Mouse (Mus musculus) hindbrain, embryonic 11.5 days (tissue): ENCODE data around the gene Zdhhc14. TPM values are rescaled to one million over a fixed set of nuclear protein-coding genes. Genes with fewer than 3 reads are reported as not detected.

ENCODE experiments used
- ATAC-seq: fragments of 200-750 bp; cut with Nextera tagmentation; 2 replicates; pipeline ENCODE4 v1.8.0; 2017; ENCODE audit warnings: mild to moderate bottlenecking, moderate TSS enrichment, moderate library complexity; ENCODE audit not compliant: low FRiP score
- DNase-seq: peaks from one replicate; pipeline ENCODE4 v3.0.0-alpha.2; 2015; ENCODE audit warnings: low spot score
- H3K27ac ChIP-seq: fragments of 300-500 bp; sonication (generic); 2 replicates; pipeline ENCODE4 v1.5.1; 2014; ENCODE audit warnings: mild to moderate bottlenecking, low read depth, low read length
- H3K27me3 ChIP-seq: fragments of 300-500 bp; sonication (generic); 2 replicates; pipeline ENCODE4 v1.6.1; 2014; ENCODE audit warnings: mild to moderate bottlenecking, low read length, moderate library complexity, mixed read lengths; ENCODE audit not compliant: control insufficient read depth, insufficient read depth
- H3K36me3 ChIP-seq: fragments of 300-500 bp; sonication (generic); 2 replicates; pipeline ENCODE4 v1.6.1; 2014; ENCODE audit warnings: mild to moderate bottlenecking, low read length, moderate library complexity, mixed read lengths; ENCODE audit not compliant: control insufficient read depth, insufficient read depth
- H3K4me1 ChIP-seq: fragments of 300-500 bp; sonication (generic); replicated peaks from 2 replicates; pipeline ENCODE4 v1.6.1; 2014; ENCODE audit warnings: low read length, mixed read lengths; ENCODE audit not compliant: control insufficient read depth, insufficient read depth
- H3K4me2 ChIP-seq: fragments of 300-500 bp; sonication (generic); replicated peaks from 2 replicates; pipeline ENCODE4 v1.6.1; 2014; ENCODE audit warnings: mild to moderate bottlenecking, low read depth, low read length
- H3K4me3 ChIP-seq: fragments of 300-500 bp; sonication (generic); 2 replicates; pipeline ENCODE4 v1.5.1; 2014; ENCODE audit warnings: low read depth, low read length
- H3K9ac ChIP-seq: fragments of 300-500 bp; sonication (generic); 2 replicates; pipeline ENCODE4 v1.6.1; 2014; ENCODE audit warnings: low read depth, low read length
- H3K9me3 ChIP-seq: fragments of 300-500 bp; sonication (generic); 2 replicates; pipeline ENCODE4 v1.6.1; 2016; ENCODE audit warnings: low read length; ENCODE audit not compliant: control insufficient read depth
- WGBS: fragments of 180-500 bp; shearing (Covaris S2); extraction: QIAGEN DNeasy Blood & Tissue Kit; methylation state at CpG from one replicate; pipeline ENCODE4 v1.1.7; 2014; 5-methylcytosine and 5-hydroxymethylcytosine counted together
- polyA plus RNA-seq: library from polyadenylated mRNA; unstranded; fragments of >200 nt; fragmentation: Nextera tagmentation; extraction: Ambion mirVana; gene quantifications from 2 replicates; pipeline ENCODE4 v1.2.1, GENCODE M21; 2014

The Zdhhc14 gene
- polyA plus RNA-seq, 1 experiment from 2014 or later: 2.6 TPM

GRCm38 (mm10) chr17:5572745-5573420, 80.5 kb downstream of the Zdhhc14 start:
- DNase-seq: no peak
- H3K9ac ChIP-seq: no peak overlapping the region
- H3K4me3 ChIP-seq: no peak overlapping the region
- no peaks in the 10 kb centered on the region for H3K27me3 ChIP-seq
- no peaks in the 10 kb centered on the region for H3K36me3 ChIP-seq
- ATAC-seq: no peak
- no peaks in the 10 kb centered on the region for H3K9me3 ChIP-seq
- H3K4me2 ChIP-seq: no peak overlapping the region
- H3K4me1 ChIP-seq: no peaks in the 10 kb centered on the region; the same call in 1 of the 2 replicates
- H3K27ac ChIP-seq: no peak overlapping the region

- DNase-seq (no peak), ATAC-seq (no peak)
- Histone ChIP-seq H3K4me1 (no peaks in the 10 kb centered on the region; the same call in 1 of the 2 replicates), H3K4me3 (no peak overlapping the region), H3K36me3 (no peaks in the 10 kb centered on the region), H3K27ac (no peak overlapping the region), H3K4me2 (no peak overlapping the region), H3K9ac (no peak overlapping the region), H3K9me3 (no peaks in the 10 kb centered on the region), H3K27me3 (no peaks in the 10 kb centered on the region)
- 82% methylated on average over 5 of the region's 5 CpGs for WGBS
Observed at GRCm38 (mm10) chr17:5574672-5575071, 82.3 kb downstream of the Zdhhc14 start.

- Histone ChIP-seq H3K36me3 (no peaks in the 10 kb centered on the region), H3K4me3 (no peak overlapping the region), H3K27me3 (no peaks in the 10 kb centered on the region), H3K27ac (no peak overlapping the region), H3K9ac (no peak overlapping the region), H3K9me3 (no peaks in the 10 kb centered on the region), H3K4me2 (no peak overlapping the region), H3K4me1 (no peaks in the 10 kb centered on the region; the same call in 1 of the 2 replicates)
- 72% methylated on average over 4 of the region's 4 CpGs for WGBS
- ATAC-seq (no peak), DNase-seq (no peak)
Observed at GRCm38 (mm10) chr17:5575518-5575917, 83.2 kb downstream of the Zdhhc14 start.

GRCm38 (mm10) chr17:5582232-5582631, 89.9 kb downstream of the Zdhhc14 start:
- no peak overlapping the region for H3K9ac ChIP-seq

GRCm38 (mm10) chr17:5582937-5583336, 90.6 kb downstream of the Zdhhc14 start:
- Histone ChIP-seq H3K4me2 (no peak overlapping the region), H3K4me1 (0 out of 2 replicates have a peak, but pooled peaks cover 2% of the 10 kb centered on the region), H3K4me3 (no peak overlapping the region), H3K9ac (no peak overlapping the region), H3K27me3 (no peaks in the 10 kb centered on the region), H3K36me3 (no peaks in the 10 kb centered on the region), H3K9me3 (no peaks in the 10 kb centered on the region), H3K27ac (no peak overlapping the region)
- WGBS: 85% methylated on average over 5 of the region's 5 CpGs
- ATAC-seq: no peak
- no peak for DNase-seq

More at GRCm38 (mm10) chr17:5582232-5582631, 89.9 kb downstream of the Zdhhc14 start:
- H3K4me3 ChIP-seq: no peak overlapping the region
- H3K4me1 ChIP-seq: 0 out of 2 replicates have a peak, but pooled peaks cover 2% of the 10 kb centered on the region
- no peaks in the 10 kb centered on the region for H3K9me3 ChIP-seq
- H3K36me3 ChIP-seq: no peaks in the 10 kb centered on the region
- no peak for ATAC-seq
- no peak overlapping the region for H3K27ac ChIP-seq
- 95% methylated on average over 3 of the region's 3 CpGs for WGBS
- no peaks in the 10 kb centered on the region for H3K27me3 ChIP-seq
- no peak for DNase-seq
- no peak overlapping the region for H3K4me2 ChIP-seq

GRCm38 (mm10) chr17:5583472-5584145, 91.3 kb downstream of the Zdhhc14 start:
- Histone ChIP-seq H3K4me1 (0 out of 2 replicates have a peak, but pooled peaks cover 2% of the 10 kb centered on the region), H3K36me3 (no peaks in the 10 kb centered on the region), H3K27ac (no peak overlapping the region), H3K27me3 (no peaks in the 10 kb centered on the region), H3K9ac (no peak overlapping the region), H3K4me3 (no peak overlapping the region), H3K9me3 (no peaks in the 10 kb centered on the region), H3K4me2 (no peak overlapping the region)
- ATAC-seq: no peak
- 62% methylated on average over 12 of the region's 12 CpGs for WGBS
- DNase-seq: no peak

GRCm38 (mm10) chr17:5591604-5592209, 99.3 kb downstream of the Zdhhc14 start:
- WGBS: 78% methylated on average over 6 of the region's 6 CpGs
- Histone ChIP-seq H3K9me3 (no peaks in the 10 kb centered on the region), H3K27me3 (no peaks in the 10 kb centered on the region), H3K4me2 (no peak overlapping the region), H3K4me3 (no peak overlapping the region), H3K9ac (no peak overlapping the region), H3K36me3 (no peaks in the 10 kb centered on the region), H3K4me1 (no peaks in the 10 kb centered on the region), H3K27ac (no peak overlapping the region)
- no peak for ATAC-seq
- DNase-seq: no peak

GRCm38 (mm10) chr17:5593071-5593470, 100.7 kb downstream of the Zdhhc14 start:
- Histone ChIP-seq H3K36me3 (no peaks in the 10 kb centered on the region), H3K9me3 (no peaks in the 10 kb centered on the region), H3K27ac (no peak overlapping the region), H3K4me1 (no peaks in the 10 kb centered on the region), H3K4me2 (no peak overlapping the region), H3K27me3 (no peaks in the 10 kb centered on the region), H3K9ac (no peak overlapping the region), H3K4me3 (no peak overlapping the region)
- DNase-seq (no peak), ATAC-seq (no peak)
- WGBS: 87% methylated on average over 2 of the region's 2 CpGs
